Mouse (Mus musculus): ENCODE data around the gene Pold1. TPM values are rescaled to one million over a fixed set of nuclear protein-coding genes. Genes with fewer than 3 reads are reported as not detected.

Pold1 gene
- polyA plus RNA-seq, 1 experiment from 2014 or later: 9.4 TPM

DNA sequence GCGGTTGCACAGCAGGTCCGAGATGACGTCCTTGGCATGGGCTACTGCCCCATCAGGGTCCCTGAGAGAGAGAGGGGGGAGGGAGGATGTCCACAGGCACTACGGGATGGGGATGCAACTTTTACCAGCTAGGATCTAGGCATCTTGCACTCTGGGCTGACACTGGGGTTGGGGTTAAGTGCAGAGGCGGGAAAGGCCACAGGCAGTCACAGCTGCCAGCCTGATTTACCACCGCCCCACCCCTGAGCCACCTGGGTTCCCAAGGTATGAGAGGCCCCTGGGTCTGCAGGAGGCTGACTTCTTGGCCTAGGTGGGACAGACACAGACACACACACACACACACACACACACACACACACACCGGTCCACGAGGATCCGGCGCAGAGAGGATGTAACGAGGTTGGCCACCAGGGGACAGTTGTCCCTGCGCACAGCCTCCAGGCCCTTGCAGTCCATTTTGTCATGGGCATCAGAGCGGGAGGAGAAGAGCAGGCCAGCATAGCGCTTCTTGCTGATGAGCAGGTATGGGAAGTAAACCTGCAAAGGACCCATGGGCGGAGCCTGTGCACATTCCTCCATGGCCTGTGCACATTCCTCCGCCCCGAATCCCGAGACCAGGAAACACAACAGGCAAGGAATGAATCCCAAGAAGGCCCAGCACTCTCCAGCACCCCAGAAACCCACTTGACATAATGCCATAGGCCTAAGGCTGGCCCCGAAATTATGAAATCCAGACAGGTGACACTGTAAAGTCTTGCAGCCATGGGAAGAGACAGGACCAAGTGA, 13.8 kb downstream of the Pold1 start:
- Histone ChIP-seq H3K27ac (ENCODE audit: low read depth, low read length) (no peak overlapping the region), H3K4me2 (ENCODE audit: low read depth, low read length) (no peak overlapping the region), H3K27me3 (ENCODE audit: control insufficient read depth, insufficient read depth, low read length) (no peaks in the 10 kb centered on the region), H3K4me3 (ENCODE audit: low read depth, low read length) (no peak overlapping the region), H3K9me3 (ENCODE audit: control insufficient read depth, low read length) (no peaks in the 10 kb centered on the region), H3K4me1 (ENCODE audit: control insufficient read depth, insufficient read depth, low read length) (no peaks in the 10 kb centered on the region), H3K36me3 (ENCODE audit: control insufficient read depth, insufficient read depth, low read length) (0 out of 2 replicates have a peak, but pooled peaks cover 3% of the 10 kb centered on the region), H3K9ac (replicated peaks; ENCODE audit: low read depth, low read length) (no peak overlapping the region)
- ATAC-seq (ENCODE audit: low read depth): no peak
- WGBS: 90% methylated on average over 19 of the region's 19 CpGs

DNA sequence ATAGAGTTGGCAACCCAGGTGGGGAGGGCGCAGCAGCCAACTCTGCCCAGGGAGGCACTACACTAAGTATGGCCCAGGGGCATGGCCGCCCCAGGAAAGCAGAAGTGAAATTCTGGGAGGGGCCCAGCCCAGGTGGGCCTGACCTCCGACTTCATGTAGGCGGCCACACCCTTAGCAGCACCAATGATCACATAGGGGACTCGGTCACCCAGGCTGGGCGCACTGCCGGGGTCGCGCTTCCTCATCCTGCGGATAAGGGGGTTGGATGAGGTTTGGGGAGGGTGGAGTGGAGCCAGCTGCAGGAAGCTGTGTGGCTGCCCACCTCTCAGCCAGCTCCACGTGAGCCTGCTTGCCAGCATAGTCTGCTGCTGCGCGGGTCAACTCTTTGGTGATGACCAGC, 14.4 kb downstream of the Pold1 start:
- H3K9ac ChIP-seq (replicated peaks; ENCODE audit: low read depth, low read length): no peak overlapping the region
- 0 out of 2 replicates have a peak, but pooled peaks cover 3% of the 10 kb centered on the region for H3K36me3 ChIP-seq (ENCODE audit: control insufficient read depth, insufficient read depth, low read length)
- no peak overlapping the region for H3K27ac ChIP-seq (ENCODE audit: low read depth, low read length)
- no peak overlapping the region for H3K4me3 ChIP-seq (ENCODE audit: low read depth, low read length)
- WGBS: 95% methylated on average over 13 of the region's 13 CpGs
- no peak for ATAC-seq (ENCODE audit: low read depth)
- H3K9me3 ChIP-seq (ENCODE audit: control insufficient read depth, low read length): no peaks in the 10 kb centered on the region
- H3K4me2 ChIP-seq (ENCODE audit: low read depth, low read length): no peak overlapping the region
- H3K27me3 ChIP-seq (ENCODE audit: control insufficient read depth, insufficient read depth, low read length): no peaks in the 10 kb centered on the region
- no peaks in the 10 kb centered on the region for H3K4me1 ChIP-seq (ENCODE audit: control insufficient read depth, insufficient read depth, low read length)

DNA sequence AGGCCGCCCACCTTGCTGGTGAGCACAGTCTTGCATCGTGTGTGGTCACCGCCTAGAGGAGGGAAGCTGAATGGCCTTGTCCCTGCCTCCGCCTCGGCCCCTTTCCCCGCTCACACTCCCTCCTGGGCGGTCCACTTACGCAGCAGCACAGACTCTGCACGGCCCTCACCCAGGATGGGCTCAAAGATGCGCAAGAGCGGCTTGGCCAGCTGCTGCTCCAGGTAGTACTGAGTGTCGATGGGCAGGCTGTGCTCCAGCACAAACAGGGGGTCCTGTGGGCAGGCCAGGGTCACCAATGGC, 15.0 kb downstream of the Pold1 start:
- WGBS: 79% methylated on average over 12 of the region's 12 CpGs
- Histone ChIP-seq H3K4me3 (ENCODE audit: low read depth, low read length) (no peak overlapping the region), H3K36me3 (ENCODE audit: control insufficient read depth, insufficient read depth, low read length) (0 out of 2 replicates have a peak, but pooled peaks cover 2% of the 10 kb centered on the region), H3K9ac (replicated peaks; ENCODE audit: low read depth, low read length) (no peak overlapping the region), H3K27ac (ENCODE audit: low read depth, low read length) (no peak overlapping the region), H3K4me2 (ENCODE audit: low read depth, low read length) (no peak overlapping the region), H3K9me3 (ENCODE audit: control insufficient read depth, low read length) (no peaks in the 10 kb centered on the region), H3K27me3 (ENCODE audit: control insufficient read depth, insufficient read depth, low read length) (0 out of 2 replicates have a peak, but pooled peaks cover under 1% of the 10 kb centered on the region), H3K4me1 (ENCODE audit: control insufficient read depth, insufficient read depth, low read length) (no peaks in the 10 kb centered on the region)
- no peak for ATAC-seq (ENCODE audit: low read depth)

DNA sequence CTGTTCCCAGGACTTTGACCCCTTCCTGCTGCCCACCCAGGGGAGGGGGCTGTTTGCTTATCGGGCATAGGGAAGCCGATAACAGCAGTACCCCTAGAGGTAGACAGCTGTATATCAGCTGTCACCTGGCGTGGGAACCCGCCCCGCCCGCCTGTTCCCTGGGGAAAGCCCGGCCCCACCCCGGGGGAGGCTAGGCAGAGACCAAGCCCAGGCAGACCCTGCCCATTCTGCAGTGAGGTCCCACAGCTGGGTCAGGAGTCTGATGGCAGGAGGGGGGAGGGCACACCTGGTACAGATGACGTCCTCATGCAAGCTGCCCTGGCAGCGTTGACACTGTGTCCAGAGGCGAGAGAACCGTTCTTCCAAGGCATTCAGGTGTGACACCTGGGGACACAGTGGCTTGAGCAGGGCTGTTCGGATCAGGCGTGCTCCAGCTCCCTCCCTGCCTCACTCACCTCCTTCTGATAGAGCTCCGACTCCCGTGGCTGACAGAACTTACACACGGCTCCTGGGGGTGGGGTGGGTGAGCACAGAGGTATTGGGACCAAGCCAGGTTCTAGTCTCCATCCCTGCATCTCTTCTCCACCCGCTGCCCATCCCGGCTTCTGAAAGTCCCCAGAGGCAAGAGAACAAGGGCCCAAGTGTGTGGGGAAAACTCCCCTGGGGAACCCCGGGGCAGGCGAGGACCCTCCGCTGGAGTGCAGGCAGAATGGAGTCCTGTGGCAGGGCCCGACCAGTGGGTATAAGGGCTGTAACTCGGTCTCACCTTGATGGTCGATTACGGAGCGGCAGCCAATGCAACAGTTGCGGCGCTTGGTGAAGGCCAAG, 15.5 kb downstream of the Pold1 start:
- no peak overlapping the region for H3K27ac ChIP-seq (ENCODE audit: low read depth, low read length)
- no peak overlapping the region for H3K9ac ChIP-seq (replicated peaks; ENCODE audit: low read depth, low read length)
- H3K4me2 ChIP-seq (ENCODE audit: low read depth, low read length): no peak overlapping the region
- no peaks in the 10 kb centered on the region for H3K4me1 ChIP-seq (ENCODE audit: control insufficient read depth, insufficient read depth, low read length)
- H3K27me3 ChIP-seq (ENCODE audit: control insufficient read depth, insufficient read depth, low read length): 0 out of 2 replicates have a peak, but pooled peaks cover 4% of the 10 kb centered on the region
- no peak for ATAC-seq (ENCODE audit: low read depth)
- H3K36me3 ChIP-seq (ENCODE audit: control insufficient read depth, insufficient read depth, low read length): no peaks in the 10 kb centered on the region
- H3K9me3 ChIP-seq (ENCODE audit: control insufficient read depth, low read length): no peaks in the 10 kb centered on the region
- no peak overlapping the region for H3K4me3 ChIP-seq (ENCODE audit: low read depth, low read length)
- WGBS: 90% methylated on average over 29 of the region's 29 CpGs

DNA sequence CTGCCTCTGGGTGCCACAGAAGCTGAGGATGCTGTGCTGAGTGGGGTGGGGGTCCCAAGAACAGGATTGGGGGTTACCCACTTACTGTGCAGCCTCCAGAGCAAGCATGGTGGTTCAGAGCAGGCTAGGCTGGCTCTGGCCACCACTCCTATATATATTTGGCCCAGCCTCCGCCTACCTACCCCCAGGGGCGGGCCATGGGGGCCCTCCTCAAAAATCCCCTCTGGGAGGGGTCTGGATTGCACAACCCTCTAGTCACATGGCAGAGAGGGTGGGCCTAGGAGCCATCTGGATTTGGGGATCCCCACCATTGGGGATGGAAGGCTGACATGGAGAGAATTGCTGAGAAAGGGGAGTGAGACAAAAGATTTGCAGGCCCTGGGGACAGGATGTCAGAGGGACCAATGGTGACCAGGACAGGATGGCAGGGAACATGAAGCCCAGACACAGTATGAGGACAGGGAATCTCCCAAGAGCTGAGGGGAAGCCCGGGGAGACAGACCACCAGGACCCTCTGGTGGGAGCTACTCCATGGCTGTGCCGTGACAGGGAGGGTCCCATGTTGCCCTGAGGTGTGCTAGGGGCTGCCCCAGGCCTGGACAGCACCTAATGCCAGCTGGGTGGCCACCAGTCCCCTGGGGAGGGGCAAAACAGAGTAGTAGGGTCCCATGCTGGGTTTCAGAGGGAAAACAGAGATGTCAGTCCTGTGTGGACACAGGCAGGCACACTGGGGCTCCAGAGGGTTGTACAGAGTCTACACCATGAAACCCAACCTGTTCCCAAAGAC, 16.5 kb downstream of the Pold1 start, which contains the start of gene Spib:
Spib (minus strand) TSS at position 126 of the 787 bp plus-strand sequence.
- Histone ChIP-seq H3K36me3 (ENCODE audit: control insufficient read depth, insufficient read depth, low read length) (no peaks in the 10 kb centered on the region), H3K9me3 (ENCODE audit: control insufficient read depth, low read length) (no peaks in the 10 kb centered on the region), H3K27ac (ENCODE audit: low read depth, low read length) (no peak within 1 kb of the TSS), H3K27me3 (ENCODE audit: control insufficient read depth, insufficient read depth, low read length) (0 out of 2 replicates have a peak, but pooled peaks cover 4% of the 10 kb centered on the region), H3K4me1 (ENCODE audit: control insufficient read depth, insufficient read depth, low read length) (no peaks in the 10 kb centered on the region), H3K4me2 (ENCODE audit: low read depth, low read length) (no peak within 1 kb of the TSS), H3K9ac (replicated peaks; ENCODE audit: low read depth, low read length) (no peak within 1 kb of the TSS), H3K4me3 (ENCODE audit: low read depth, low read length) (no peak within 1 kb of the TSS)
- 84% methylated on average over 3 of the region's 4 CpGs for WGBS
- ATAC-seq (ENCODE audit: low read depth): no peak

DNA sequence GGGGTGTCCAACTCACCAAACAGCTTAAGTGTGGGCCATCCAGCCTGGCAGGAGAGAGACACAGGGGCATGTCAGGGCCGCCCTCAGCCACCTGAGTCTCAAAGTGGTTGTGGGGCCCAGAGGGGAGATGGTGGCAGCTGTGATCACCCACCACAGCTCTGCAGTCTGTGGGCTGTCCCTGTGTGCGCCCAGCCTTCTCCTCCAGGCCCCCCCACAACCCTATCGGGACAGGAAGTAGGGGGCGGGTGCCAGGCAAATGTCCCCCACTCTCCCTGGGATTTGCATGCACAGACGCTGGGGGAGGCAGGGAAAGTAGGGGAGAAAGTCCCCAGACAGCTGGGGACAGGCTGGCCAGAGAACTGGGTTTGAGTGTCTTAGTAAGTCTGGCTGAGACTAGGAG, 17.4 kb downstream of the Pold1 start:
- no peak overlapping the region for H3K9ac ChIP-seq (replicated peaks; ENCODE audit: low read depth, low read length)
- no peak overlapping the region for H3K4me3 ChIP-seq (ENCODE audit: low read depth, low read length)
- 0 out of 2 replicates have a peak, but pooled peaks cover 5% of the 10 kb centered on the region for H3K27me3 ChIP-seq (ENCODE audit: control insufficient read depth, insufficient read depth, low read length)
- no peaks in the 10 kb centered on the region for H3K9me3 ChIP-seq (ENCODE audit: control insufficient read depth, low read length)
- 57% methylated on average over 5 of the region's 5 CpGs for WGBS
- H3K4me1 ChIP-seq (ENCODE audit: control insufficient read depth, insufficient read depth, low read length): no peaks in the 10 kb centered on the region
- ATAC-seq (ENCODE audit: low read depth): no peak
- no peak overlapping the region for H3K4me2 ChIP-seq (ENCODE audit: low read depth, low read length)
- H3K27ac ChIP-seq (ENCODE audit: low read depth, low read length): no peak overlapping the region
- no peaks in the 10 kb centered on the region for H3K36me3 ChIP-seq (ENCODE audit: control insufficient read depth, insufficient read depth, low read length)

DNA sequence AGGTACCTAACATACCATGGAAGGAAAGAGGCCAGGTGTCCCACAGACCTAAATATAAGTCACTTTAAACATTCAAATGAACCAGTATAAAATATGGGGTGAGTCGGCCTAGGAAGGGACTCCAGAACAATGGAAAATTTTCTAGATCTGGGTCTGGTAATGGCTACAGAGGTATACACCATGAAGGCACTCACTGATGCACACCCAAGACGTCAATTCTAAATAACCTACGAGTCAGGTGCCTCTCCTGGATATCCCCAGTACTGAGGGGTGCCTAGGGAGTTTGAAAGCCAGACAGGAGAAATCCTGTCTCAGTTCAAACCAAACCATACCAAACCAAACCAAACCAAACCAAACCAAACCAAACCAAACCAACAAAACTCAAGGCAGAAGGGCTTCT, 18.1 kb downstream of the Pold1 start:
- Histone ChIP-seq H3K4me1 (ENCODE audit: control insufficient read depth, insufficient read depth, low read length) (no peaks in the 10 kb centered on the region), H3K4me2 (ENCODE audit: low read depth, low read length) (no peak overlapping the region), H3K9me3 (ENCODE audit: control insufficient read depth, low read length) (no peaks in the 10 kb centered on the region), H3K4me3 (ENCODE audit: low read depth, low read length) (no peak overlapping the region), H3K27ac (ENCODE audit: low read depth, low read length) (no peak overlapping the region), H3K36me3 (ENCODE audit: control insufficient read depth, insufficient read depth, low read length) (no peaks in the 10 kb centered on the region), H3K9ac (replicated peaks; ENCODE audit: low read depth, low read length) (no peak overlapping the region), H3K27me3 (ENCODE audit: control insufficient read depth, insufficient read depth, low read length) (0 out of 2 replicates have a peak, but pooled peaks cover 6% of the 10 kb centered on the region)
- WGBS: 83% methylated on average over 3 of the region's 3 CpGs
- no peak for ATAC-seq (ENCODE audit: low read depth)

DNA sequence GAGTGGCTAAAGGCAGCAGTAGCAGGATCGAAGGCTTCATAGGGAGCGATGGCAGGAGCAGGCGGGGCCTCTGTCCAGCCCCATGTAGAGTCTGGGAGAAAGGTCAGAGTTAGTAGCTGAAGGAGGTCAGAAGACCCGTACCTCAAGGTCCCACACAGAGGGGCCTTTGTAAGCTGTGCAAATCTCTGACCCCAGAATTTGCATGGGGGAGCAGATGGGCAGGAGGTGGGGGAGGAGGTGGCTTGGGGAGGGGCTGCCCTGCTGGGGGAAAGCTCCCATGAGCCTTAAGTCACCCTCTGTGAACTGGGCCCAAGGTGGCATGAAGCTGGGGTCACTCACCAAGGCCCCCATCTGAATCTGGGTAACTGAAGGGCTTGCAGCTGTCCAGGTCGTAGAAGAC, 19.1 kb downstream of the Pold1 start:
- ATAC-seq (ENCODE audit: low read depth): no peak
- H3K4me2 ChIP-seq (ENCODE audit: low read depth, low read length): no peak overlapping the region
- no peaks in the 10 kb centered on the region for H3K9me3 ChIP-seq (ENCODE audit: control insufficient read depth, low read length)
- no peaks in the 10 kb centered on the region for H3K36me3 ChIP-seq (ENCODE audit: control insufficient read depth, insufficient read depth, low read length)
- H3K9ac ChIP-seq (replicated peaks; ENCODE audit: low read depth, low read length): no peak overlapping the region
- no peak overlapping the region for H3K4me3 ChIP-seq (ENCODE audit: low read depth, low read length)
- H3K27me3 ChIP-seq (ENCODE audit: control insufficient read depth, insufficient read depth, low read length): 0 out of 2 replicates have a peak, but pooled peaks cover 6% of the 10 kb centered on the region
- 58% methylated on average over 5 of the region's 5 CpGs for WGBS
- no peaks in the 10 kb centered on the region for H3K4me1 ChIP-seq (ENCODE audit: control insufficient read depth, insufficient read depth, low read length)
- H3K27ac ChIP-seq (ENCODE audit: low read depth, low read length): no peak overlapping the region

All from neural tube, embryonic 14.5 days (tissue).